Mouse (Mus musculus): ENCODE data around the gene Slc41a2.

Gene Slc41a2

DNA sequence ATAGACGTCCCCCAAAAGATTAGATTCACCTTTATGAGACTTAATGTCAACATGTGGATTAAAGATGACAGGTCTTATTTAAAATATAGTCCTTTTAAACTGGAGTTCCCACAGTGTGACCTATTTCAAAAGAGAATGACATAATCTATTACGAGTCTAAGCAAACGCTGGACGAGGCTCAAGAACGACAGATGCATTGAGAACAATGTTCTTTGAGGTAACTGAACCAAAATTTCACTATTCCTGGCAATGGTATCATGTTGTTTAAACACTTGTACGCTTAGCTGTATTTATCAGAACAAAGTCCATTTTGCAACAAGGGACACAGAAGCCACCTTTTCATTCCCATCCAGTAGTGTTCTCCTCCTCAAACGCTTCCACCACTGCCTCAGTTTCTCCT, 27.3 kb downstream of the Slc41a2 start:
- no peak for DNase-seq (ENCODE audit: low read depth)

DNA sequence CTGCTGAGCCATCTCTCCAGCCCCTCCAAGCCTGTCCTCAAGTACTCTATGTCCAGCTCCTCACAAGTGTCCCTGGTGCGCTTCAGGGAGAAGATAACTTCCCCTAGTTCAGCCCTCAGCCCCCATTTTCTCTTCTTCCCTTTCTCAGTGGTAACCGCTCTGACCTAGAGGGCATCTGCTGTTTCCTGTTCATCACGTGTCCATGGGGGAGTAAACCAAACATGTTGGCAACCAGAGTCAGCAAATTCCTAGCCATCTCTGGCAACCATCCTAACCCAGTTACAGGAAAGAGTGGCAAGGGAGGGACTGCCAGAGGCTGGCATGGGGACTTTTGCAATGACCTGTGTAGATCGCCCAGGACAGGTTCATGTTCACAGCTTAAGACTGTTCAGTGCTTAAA, 36.0 kb downstream of the Slc41a2 start:
- no peak for DNase-seq (ENCODE audit: low read depth)

- DNase-seq (ENCODE audit: low read depth), result no peak
Observed at GRCm38 (mm10) chr10:83301054-83301453, 36.6 kb downstream of the Slc41a2 start.

DNA sequence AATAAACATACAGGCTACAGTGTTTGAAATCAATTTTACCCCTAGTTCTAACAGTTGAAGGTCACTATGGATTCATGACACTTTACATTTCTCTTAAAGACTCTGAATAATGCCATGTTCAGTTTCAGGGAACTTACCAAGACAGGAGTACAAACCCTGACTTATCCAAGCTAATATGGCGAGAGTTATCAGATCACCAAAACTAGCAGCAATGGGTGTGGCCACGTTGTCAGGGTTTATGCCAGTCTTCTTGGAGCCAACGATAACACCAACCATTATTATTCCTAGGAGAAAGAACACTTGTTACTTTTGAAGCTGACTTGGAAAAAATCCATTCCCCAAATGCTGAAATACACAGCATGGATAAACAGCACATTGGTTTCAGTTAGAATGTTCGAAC, 40.7 kb downstream of the Slc41a2 start:
- DNase-seq (ENCODE audit: low read depth), result peak; percentile 38

- no peak for DNase-seq (ENCODE audit: low read depth)
Observed at GRCm38 (mm10) chr10:83294746-83295145, 42.9 kb downstream of the Slc41a2 start.

- no peak for DNase-seq (ENCODE audit: low read depth)
Observed at GRCm38 (mm10) chr10:83293352-83293751, 44.3 kb downstream of the Slc41a2 start.

DNA sequence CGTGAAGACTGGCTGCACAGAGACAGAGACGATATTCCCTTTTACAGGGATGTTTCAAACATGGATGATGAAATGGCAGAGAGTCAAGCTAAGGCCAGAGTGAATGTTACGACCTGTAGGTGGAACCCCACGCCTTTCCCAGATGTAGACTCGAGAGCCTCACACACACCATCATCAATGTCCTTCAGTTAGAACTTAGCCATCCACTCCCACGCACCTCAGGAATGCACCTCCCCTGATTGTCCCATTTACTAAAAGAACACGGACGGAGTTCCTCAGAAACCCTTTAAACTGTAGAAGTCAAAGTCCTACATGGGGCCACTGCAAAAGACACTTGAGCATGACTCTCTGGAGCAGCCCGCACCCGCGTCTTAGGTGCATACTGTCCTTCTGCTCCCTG, 46.0 kb downstream of the Slc41a2 start:
- no peak for DNase-seq (ENCODE audit: low read depth)

GRCm38 (mm10) chr10:83287828-83288227, 49.9 kb downstream of the Slc41a2 start:
- DNase-seq (ENCODE audit: low read depth), result no peak

GRCm38 (mm10) chr10:83286399-83286798, 51.3 kb downstream of the Slc41a2 start:
- no peak for DNase-seq (ENCODE audit: low read depth)

GRCm38 (mm10) chr10:83285724-83286256, 51.9 kb downstream of the Slc41a2 start:
- no peak for DNase-seq (ENCODE audit: low read depth)

GRCm38 (mm10) chr10:83284916-83285315, 52.8 kb downstream of the Slc41a2 start:
- no peak for DNase-seq (ENCODE audit: low read depth)

- DNase-seq (ENCODE audit: low read depth), result no peak
Observed at GRCm38 (mm10) chr10:83266731-83267130, 71.0 kb downstream of the Slc41a2 start.

DNA sequence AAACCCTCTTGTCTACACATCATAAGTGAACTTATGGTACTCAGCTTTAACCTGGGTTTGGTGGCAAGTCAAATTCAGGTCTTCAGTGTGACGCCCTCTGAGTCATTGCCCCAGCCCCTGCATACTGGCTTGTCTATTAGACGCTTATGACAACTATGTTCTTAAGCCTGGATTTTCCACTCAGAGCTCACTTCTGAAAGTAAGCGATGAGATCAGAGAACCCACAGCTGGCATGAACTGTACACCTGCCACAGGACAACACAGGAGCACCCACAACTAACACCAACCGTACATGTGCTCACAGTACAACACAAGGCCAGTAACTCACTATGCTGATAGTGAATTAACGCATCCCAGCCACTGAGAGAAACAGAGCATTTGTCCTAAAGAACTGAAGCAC, 71.4 kb downstream of the Slc41a2 start:
- no peak for DNase-seq (ENCODE audit: low read depth)

DNA sequence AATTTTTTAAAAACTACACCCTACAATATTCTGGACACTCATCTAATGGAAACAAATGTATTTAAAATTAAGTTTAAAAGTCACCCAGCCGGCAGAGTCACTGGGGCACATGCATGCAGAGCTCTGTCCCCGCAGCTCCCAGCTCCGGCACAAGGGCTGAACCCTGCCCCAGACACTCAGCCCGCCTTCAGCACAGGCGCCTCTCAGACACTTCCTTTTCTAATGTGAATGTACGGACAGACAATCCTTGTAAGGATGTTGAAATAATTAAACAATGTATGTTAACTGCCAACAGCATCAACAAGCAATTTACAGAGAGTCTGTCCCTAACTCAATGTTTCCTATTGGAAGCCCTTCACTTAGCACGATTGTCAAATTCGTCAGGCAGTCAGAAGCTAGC, 73.0 kb downstream of the Slc41a2 start:
- DNase-seq (ENCODE audit: low read depth), result no peak

DNA sequence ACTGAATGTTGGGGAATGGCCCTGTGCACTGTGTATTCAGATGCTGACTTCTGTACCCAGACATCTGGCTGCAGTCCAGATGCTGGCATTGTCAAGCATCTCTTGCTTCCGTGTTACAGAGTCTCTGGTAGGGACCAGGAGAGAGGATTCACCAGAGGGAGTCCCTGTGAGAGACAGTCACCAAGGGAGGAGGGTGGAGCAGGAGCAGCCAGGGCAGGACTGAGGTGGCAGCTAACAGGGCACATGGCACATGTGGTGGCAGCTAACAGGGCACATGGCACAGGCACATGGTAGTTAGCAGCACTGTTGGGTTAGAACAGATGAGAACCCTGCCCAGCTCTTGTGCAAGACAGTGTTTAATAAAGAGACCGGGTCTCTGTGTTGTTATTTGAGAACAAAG, 73.6 kb downstream of the Slc41a2 start:
- no peak for DNase-seq (ENCODE audit: low read depth)

DNA sequence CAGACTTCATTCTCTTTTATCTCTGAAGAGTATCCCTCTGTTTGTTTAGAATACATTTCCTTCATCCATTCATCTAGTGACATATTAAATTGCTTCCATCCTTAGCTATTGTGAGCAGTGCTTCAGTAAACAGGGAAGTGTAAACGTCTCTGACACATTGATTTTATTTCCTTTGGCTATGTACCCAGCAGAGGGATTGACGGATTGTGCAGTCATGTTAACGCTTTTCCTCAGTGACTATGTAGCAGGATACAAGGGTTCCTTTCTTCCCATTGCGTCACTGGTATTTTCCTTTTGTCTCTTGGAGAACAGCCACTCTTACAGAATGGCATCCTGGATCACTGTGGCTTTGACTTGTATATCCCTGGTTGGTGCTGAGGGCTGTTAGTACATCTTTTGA, 76.4 kb downstream of the Slc41a2 start:
- peak; percentile 53 for DNase-seq (ENCODE audit: low read depth)

DNA sequence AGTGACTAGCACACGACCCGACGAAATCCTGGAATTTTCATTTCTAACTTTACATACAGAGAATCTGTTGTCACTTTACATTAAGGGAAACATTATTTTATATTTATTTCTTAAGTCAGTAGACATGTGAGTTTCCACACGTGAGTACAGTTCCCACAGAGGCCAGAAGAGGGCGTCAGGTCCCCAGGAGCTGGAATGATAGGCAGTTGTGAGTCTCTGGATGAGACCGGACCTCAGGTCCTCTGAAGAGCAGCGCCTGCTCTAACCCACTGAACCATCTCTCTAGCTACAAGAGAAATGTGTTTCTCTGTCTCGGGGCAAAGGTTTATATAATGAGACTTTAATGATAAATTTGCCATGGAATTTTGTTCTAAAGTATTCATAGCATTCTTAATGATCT, 86.3 kb downstream of the Slc41a2 start:
- DNase-seq (ENCODE audit: low read depth), result no peak

DNA sequence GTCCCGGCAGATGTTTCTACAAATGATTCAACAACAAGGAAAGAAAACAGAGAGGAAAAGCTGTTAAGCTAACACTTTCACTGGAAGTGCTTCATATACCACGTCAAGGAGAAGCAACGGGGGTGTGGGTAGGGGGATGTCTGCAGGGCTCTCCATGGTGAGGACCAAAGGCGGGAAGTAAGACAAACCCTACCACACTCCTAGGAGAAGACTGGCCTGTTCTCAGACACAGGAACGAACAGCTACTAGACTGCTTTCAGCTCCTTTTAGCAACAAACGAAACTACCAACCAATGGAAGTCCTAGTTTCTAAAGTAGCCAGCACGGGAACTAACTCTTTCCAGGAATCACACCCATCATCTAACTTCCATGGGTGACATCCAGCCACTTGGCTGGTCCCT, 89.6 kb downstream of the Slc41a2 start:
- DNase-seq (ENCODE audit: low read depth), result no peak

DNA sequence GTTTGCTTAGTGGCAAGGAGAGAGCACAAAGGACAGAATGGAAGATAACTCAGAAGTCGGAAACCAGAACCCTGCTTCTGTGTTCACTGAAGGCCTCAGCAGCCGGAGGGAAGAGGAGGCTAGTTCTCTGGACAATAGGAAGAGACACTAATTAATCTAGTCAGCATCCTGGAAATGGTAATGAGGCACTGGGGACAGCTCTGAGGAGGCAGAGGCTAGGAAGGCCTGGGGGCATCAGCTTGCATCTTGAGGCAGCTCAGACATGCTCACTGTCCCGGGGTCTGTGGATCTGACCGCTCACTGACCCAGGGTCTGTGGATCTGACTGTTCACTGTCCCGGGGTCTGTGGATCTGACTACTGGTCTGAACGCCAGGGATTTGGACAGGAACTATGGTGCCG, 92.0 kb downstream of the Slc41a2 start:
- DNase-seq (ENCODE audit: low read depth), result no peak

DNA sequence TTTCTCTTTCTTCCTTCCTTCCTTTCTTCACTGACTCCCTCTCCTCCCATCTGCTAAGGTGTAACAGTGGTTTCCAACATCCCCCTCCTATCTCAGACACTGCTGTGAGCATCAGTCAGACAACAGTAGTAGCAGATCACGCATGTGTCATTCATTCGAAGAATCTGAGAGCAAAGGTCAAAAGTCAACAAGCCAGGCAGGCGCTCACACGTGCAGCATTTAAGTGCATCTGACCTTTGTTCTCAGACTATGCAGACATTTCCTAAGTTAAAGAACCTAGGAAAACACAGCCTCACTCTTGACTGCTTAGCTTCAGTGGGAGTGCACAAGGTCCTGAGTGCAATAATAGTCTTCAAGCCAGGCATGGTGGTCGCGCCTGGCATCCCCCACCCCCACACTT, 93.6 kb downstream of the Slc41a2 start:
- DNase-seq (ENCODE audit: low read depth), result no peak

DNA sequence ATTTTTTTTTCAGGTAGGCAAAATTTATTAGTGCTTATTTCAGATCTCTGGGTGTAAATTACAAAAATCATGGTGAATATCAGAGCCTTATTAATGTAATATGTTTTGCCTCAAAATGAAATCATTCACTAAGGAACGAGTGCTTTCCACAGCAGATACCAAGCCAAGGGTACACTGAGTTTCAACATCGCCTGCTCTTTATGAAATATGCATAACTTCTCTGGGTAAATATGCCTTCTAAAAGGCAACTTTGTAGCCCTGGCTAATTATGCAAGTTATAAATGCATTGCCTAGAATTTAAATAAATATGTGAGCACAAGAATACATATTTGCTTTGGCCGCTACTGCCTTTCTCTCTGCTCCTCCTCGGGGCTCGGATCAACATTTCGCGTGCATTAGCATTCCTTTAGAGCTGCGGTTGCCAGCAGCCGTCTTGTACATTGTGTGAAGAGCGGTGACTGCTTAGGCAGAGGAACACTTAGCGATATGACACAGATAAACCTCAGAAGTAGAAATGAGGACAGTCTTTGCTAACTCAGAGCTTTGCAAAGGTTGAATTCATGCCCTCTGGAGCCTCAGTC, 95.5 kb downstream of the Slc41a2 start:
- no peak for DNase-seq (ENCODE audit: low read depth)

DNA sequence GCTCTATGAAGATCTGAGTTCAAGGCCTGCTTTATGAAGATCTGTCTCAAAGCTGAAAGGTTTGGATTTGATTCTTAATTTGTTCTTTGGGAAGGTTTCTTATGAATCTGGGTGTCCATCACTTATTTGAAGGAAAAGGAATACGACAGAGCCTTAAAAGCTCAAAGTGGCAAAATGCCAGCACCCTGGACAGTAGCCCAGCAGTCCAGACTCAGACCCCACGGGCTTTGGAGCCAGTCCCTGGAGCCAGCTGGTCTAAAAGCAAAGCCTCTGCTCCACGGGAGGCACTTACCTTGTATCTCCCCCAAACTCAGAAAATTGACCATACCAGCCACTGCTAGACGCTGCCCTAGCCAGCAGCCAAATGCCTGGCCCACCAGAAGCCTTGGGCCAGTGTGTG, 103.3 kb downstream of the Slc41a2 start:
- no peak for DNase-seq (ENCODE audit: low read depth)

DNA sequence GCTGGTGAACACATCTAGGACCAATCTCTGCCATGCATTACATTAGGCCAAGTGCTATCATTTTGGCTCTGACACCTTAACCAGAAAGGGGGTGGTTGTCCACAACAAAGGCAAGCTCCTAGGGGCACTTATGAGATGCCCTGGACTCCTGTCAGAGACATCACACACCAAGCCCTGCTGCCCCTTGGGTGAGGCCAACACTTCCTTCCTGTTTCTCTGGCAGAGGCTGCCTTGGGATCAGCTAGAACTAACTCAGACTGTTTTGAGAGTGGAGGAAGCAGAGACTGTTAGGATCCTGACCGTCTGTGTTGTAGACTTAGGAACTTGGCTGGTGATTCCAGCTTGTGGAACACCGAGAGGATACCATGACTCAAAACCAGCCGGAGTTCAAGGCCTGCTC, 103.7 kb downstream of the Slc41a2 start:
- DNase-seq (ENCODE audit: low read depth), result no peak

DNA sequence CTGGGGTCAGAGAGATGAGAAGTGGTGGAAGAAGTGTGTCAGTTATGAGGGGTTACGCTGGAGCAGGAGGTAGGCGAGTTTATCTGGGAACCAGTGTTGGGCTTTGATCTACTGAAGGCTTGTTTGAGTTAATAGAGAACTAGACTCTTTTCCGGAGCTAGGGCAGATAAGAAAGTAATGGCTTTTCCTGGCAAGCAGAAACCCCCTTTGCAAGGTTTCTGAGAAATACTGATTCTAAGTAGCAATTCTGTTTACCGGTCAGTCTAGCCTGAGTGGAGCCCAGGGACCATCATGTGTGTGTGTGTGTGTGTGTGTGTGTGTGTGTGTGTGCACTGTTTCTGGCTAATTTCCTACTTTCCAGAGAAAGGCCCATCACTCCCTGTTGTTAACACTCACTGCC, 109.1 kb downstream of the Slc41a2 start:
- no peak for DNase-seq (ENCODE audit: low read depth)

GRCm38 (mm10) chr10:83224999-83225398, 112.7 kb downstream of the Slc41a2 start:
- DNase-seq (ENCODE audit: low read depth), result no peak

All from fibroblast of lung, adult 2 months (primary cell).